Mouse (Mus musculus) kidney, adult 10 weeks (tissue): ENCODE results near the gene Tdo2. TPM values are rescaled to one million over a fixed set of nuclear protein-coding genes. Genes with fewer than 3 reads are reported as not detected.

ENCODE experiments used
- polyA plus RNA-seq: library from polyadenylated mRNA; stranded (reverse); fragments of 350-450 nt; fragmentation: Illumina TruSeq; extraction: RNeasy Lipid Tissue Mini Kit (QIAGEN cat#74804); gene quantifications from one replicate; pipeline ENCODE4 v1.2.3, GENCODE M21; 2014; ENCODE audit warnings: low read depth, low replicate concordance

Tdo2 gene
- 0.36 TPM for polyA plus RNA-seq

GRCm38 (mm10) chr3:81976102-81976501 lies at the start of gene Tdo2:
Tdo2 (minus strand) TSS chr3:81976202.

GRCm38 (mm10) chr3:81981990-81982389 lies 6.0 kb upstream of the Tdo2 start, which contains the start of gene Asic5:
Asic5 (plus strand) TSS chr3:81982290.

GRCm38 (mm10) chr3:81932141-81933101 lies 43.6 kb downstream of the Tdo2 start, which contains the start of gene Ctso:
Ctso (plus strand) TSS chr3:81932601.

Other genes starting within 250 kb of the Tdo2 start
- gene Ctso, start 43.6 kb downstream of the Tdo2 start, polyA plus RNA-seq: 83.7 TPM
- not detected for gene Asic5, start 6.1 kb upstream of the Tdo2 start, polyA plus RNA-seq
- gene Gucy1b1, start 98.5 kb upstream of the Tdo2 start, polyA plus RNA-seq: 19.6 TPM
- gene Gucy1a1, start 169.6 kb upstream of the Tdo2 start, polyA plus RNA-seq: 46.6 TPM